Mouse (Mus musculus): ENCODE measurements around the gene Rtn4r.

GRCm38 (mm10) chr16:18181398-18181797, 54.0 kb downstream of the Rtn4r start:
- TF ChIP-seq CTCF (IDR thresholded peaks at IDR 0.05; ENCODE audit: low read depth, low read length): no peak
- no peak for TF ChIP-seq POLR2A (IDR thresholded peaks at IDR 0.05; ENCODE audit: extremely low read depth, insufficient read depth, low read length)

All from liver, adult 2 months (tissue).